Mouse (Mus musculus): ENCODE data around the gene Il2rg.

Gene Il2rg

GRCm38 (mm10) chrX:101268025-101268754, at the start of gene Il2rg:
TSS of gene Il2rg (minus strand) at chrX:101268255.
- in situ Hi-C loops (cut with MboI): no loop called here

GRCm38 (mm10) chrX:101313625-101314359, 45.7 kb upstream of the Il2rg start:
- in situ Hi-C loops (cut with MboI): no loop called here

GRCm38 (mm10) chrX:101309299-101309698, 41.2 kb upstream of the Il2rg start:
- in situ Hi-C loops (cut with MboI): no loop called here

- in situ Hi-C loops (cut with MboI): no loop called here
Measured at GRCm38 (mm10) chrX:101304646-101305045, 36.6 kb upstream of the Il2rg start.

- in situ Hi-C loops (cut with MboI): no loop called here
Measured at GRCm38 (mm10) chrX:101301654-101302053, 33.6 kb upstream of the Il2rg start.

GRCm38 (mm10) chrX:101300427-101301030, 32.5 kb upstream of the Il2rg start:
- in situ Hi-C loops (cut with MboI): no loop called here

- in situ Hi-C loops (cut with MboI): no loop called here
Measured at GRCm38 (mm10) chrX:101299473-101300426, 31.7 kb upstream of the Il2rg start.

GRCm38 (mm10) chrX:101299055-101299454, 31.0 kb upstream of the Il2rg start, which contains the start of gene Nlgn3:
TSS of gene Nlgn3 (plus strand) at chrX:101299168.
- in situ Hi-C loops (cut with MboI): no loop called here

GRCm38 (mm10) chrX:101290111-101290510, 22.1 kb upstream of the Il2rg start:
- in situ Hi-C loops (cut with MboI): no loop called here

GRCm38 (mm10) chrX:101289037-101289436, 21.0 kb upstream of the Il2rg start:
- in situ Hi-C loops (cut with MboI): no loop called here

- in situ Hi-C loops (cut with MboI): no loop called here
Measured at GRCm38 (mm10) chrX:101288432-101288831, 20.4 kb upstream of the Il2rg start.

- in situ Hi-C loops (cut with MboI): no loop called here
Measured at GRCm38 (mm10) chrX:101287543-101287942, 19.5 kb upstream of the Il2rg start.

- in situ Hi-C loops (cut with MboI): no loop called here
Measured at GRCm38 (mm10) chrX:101285953-101286670, 18.1 kb upstream of the Il2rg start.

GRCm38 (mm10) chrX:101285534-101285933, 17.5 kb upstream of the Il2rg start:
- in situ Hi-C loops (cut with MboI): no loop called here

- in situ Hi-C loops (cut with MboI): no loop called here
Measured at GRCm38 (mm10) chrX:101282813-101283212, 14.8 kb upstream of the Il2rg start.

GRCm38 (mm10) chrX:101273875-101274738, 6.1 kb upstream of the Il2rg start, which contains the start of gene Med12:
TSS of gene Med12 (plus strand) at chrX:101274030.
- in situ Hi-C loops (cut with MboI): no loop called here

GRCm38 (mm10) chrX:101273410-101273809, 5.4 kb upstream of the Il2rg start:
- in situ Hi-C loops (cut with MboI): no loop called here

GRCm38 (mm10) chrX:101268755-101269124, 685 bp upstream of the Il2rg start, which contains the start of gene Gm20489:
TSS of gene Gm20489 (minus strand) at chrX:101269023.
- in situ Hi-C loops (cut with MboI): no loop called here

- in situ Hi-C loops (cut with MboI): no loop called here
Measured at GRCm38 (mm10) chrX:101266631-101267030, 1.4 kb downstream of the Il2rg start.

- in situ Hi-C loops (cut with MboI): no loop called here
Measured at GRCm38 (mm10) chrX:101263892-101264291, 4.2 kb downstream of the Il2rg start, which contains the start of gene Gm614. TSS of gene Gm614 (minus strand) at chrX:101263992.

Data from mature B cell (primary cell).